Mouse (Mus musculus) heart, adult 18-20 months (tissue): Measurements from ENCODE around the gene Spaca7. TPM values are rescaled to one million over a fixed set of nuclear protein-coding genes. Genes with fewer than 3 reads are reported as not detected.
"Not testable (repeated sequence)": the region's sequence is repeated elsewhere in the genome, so short reads cannot be mapped to it uniquely, and the experiment has no call there.

Source experiments
- DNase-seq, 2 experiments: peaks; one replicate each; pipeline ENCODE4 v3.0.0; 2021 to 2022; ENCODE audit warnings: mixed read lengths in 1 of 2
- long read RNA-seq, 2 experiments: library from polyadenylated mRNA; stranded (forward); transcript quantifications; one replicate each; pipeline ENCODE4 v2.0.0; 2021
- total RNA-seq, 2 experiments: library from RNA; stranded (reverse); gene quantifications; 2 replicates each; pipeline ENCODE4 v1.2.3; 2021

Spaca7 gene
- not detected for total RNA-seq
- long read RNA-seq, experiment 1: 0 reads
- long read RNA-seq, experiment 2: 0 reads

- no peak for DNase-seq
These were observed at the start of gene Spaca7 for GRCm38 (mm10) chr8:12572814-12573534. TSS of gene Spaca7 (plus strand) at chr8:12573029.

GRCm38 (mm10) chr8:12524279-12524678, 48.5 kb upstream of the Spaca7 start:
- DNase-seq: no peak

DNA sequence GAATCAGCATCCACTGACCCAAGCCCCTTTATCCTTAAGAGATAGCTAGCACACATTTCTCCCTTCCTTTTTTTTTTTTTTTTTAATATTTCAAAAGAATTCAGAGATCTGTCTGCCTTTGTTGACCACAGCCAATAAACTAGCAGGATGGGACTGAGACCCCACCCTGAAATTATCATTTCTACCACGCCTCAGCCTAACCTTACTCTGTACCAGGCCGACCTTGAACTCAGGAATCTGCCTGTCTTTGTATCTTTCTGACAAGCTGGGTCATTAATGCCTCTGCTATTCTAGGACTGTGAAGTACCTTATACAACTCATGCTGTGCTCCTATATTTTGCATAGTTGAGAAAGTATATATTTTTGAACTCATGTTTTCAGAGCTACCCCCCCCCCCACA, 44.2 kb upstream of the Spaca7 start:
- DNase-seq: no peak

- no peak for DNase-seq
These were observed 37.2 kb upstream of the Spaca7 start for GRCm38 (mm10) chr8:12535617-12536016.

- DNase-seq: no peak
These were observed 36.5 kb upstream of the Spaca7 start for GRCm38 (mm10) chr8:12536306-12536705.

DNA sequence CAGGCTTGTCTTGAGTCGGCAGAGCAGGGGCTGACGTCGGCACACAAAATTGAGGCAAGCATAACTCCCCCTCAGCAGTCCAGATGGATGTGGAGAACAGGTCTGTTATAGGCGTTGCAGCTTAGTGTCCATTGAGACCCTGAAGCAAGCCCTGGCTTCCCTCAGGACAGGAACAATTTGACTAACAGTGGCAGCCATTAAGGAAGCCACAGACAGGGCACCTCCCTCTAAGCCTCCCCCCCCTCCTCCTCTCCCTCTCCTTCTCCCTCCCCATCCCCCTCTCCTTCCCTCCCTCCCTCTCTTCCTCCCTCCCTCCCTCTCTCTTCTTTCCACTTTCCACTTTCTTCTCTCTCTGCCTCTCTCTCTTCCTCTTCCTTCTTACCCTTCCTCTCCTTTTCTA, 27.6 kb upstream of the Spaca7 start:
- no peak for DNase-seq

GRCm38 (mm10) chr8:12545671-12546070, 27.2 kb upstream of the Spaca7 start:
- DNase-seq: no peak

DNA sequence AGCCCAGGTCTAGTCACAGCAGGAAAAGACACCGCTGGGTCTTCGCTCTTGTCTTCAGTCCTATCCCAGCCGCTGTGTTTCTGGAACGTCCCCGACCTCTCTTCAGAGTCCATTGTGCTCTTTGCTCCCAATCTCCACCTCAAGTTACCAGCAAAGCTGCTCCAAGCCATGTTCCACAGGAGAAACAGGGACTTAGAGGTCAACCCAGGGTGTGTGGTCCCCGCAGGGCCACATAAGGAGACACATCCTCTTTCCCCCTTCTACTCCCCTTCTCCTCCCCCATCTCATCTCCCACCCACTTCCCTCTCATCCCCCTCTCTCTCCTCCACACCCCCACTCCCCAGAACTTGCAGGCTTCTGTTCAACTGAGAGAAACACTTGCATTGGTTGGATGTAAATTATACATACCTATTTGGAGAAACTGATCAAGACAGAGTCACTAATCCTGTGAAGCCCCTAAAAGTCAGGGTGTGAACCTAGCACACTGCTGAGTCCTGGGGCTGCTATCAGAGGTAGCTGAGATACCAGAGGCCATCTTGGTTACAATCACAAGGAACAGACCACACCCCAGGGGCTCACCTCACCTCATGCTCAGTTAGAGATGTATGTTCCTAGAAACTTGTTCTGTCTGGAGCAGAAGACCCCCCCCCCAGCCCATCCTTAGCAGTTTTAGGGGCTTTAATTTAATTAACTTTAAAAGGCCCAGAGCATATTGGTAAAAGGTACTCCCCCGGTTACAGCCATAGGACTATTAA, 25.2 kb upstream of the Spaca7 start:
- no peak for DNase-seq

- DNase-seq: no peak
These were observed 24.6 kb upstream of the Spaca7 start for GRCm38 (mm10) chr8:12548255-12548654.

- no peak for DNase-seq
These were observed 24.1 kb upstream of the Spaca7 start for GRCm38 (mm10) chr8:12548680-12549079.

- no peak for DNase-seq
These were observed 17.2 kb upstream of the Spaca7 start for GRCm38 (mm10) chr8:12555515-12556145.

GRCm38 (mm10) chr8:12558786-12559185, 14.0 kb upstream of the Spaca7 start:
- no peak for DNase-seq

DNA sequence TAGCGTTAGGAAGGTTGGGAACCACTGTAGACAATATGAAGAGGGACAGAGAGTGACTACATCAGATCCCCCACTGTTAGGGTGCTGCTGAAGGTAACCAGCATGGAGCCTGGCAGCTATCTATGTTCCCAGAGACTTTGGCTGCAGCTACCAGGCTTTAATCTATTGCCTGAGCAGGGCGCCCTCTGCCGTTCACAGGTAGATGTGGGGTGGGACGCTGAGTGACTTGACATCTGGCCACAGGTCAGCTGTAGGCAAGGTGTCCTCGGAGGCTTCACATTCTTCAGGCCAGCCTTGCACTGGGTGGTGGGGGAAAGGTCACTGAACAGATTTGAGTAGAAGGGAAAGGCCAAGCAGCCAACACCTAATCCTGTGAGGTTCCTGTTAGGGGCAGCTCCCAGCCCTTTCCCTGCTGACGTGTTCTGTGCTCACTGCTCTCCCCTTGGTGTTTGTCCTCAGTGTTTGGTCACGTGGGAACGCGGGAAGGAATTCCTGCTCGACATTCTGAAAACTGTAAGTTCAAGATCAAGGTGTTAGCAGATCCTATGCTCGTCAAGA, 11.3 kb upstream of the Spaca7 start:
- peak; percentile 44 to 75 for DNase-seq

DNA sequence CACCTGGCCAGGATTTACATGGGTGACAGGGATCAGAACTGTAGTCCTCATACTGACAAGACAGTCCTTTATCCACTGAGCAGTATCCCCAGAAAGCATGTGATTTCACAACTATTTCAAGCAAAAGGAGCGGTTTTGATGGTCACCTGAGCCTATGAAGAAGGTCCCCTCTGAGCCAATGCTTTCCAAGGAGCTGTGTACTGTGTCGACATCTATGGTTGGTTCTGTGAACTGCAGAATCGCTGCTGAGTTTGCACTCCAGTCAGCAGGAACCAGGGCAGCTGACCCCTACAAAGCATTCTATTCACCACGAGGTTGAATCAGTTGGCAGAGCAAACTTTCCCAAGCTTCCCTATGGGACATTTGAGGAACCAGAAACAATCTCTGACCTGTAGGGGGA, 8.5 kb upstream of the Spaca7 start:
- DNase-seq: peak in 1 of 2 experiments; percentile 29

- DNase-seq: no peak
These were observed 7.3 kb upstream of the Spaca7 start for GRCm38 (mm10) chr8:12565488-12565887.

DNA sequence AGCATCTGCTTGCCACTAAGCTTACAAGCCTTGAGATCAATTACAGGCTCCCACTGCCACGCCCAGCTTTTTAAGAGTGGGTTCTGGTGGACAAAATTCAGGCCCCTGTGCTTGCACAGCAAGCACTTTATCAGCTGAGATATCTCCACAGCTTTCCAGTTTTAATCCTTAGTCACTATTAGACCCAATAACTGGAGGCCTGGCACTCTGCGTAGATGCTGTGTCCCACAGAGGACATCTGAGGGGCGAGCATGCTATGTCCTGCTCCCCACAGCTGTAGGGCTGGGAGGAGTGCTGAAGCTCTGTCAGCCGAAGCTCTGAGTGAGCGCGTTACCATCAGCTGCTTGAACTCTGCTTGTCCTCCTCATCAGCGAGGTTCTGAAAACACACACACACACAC, 6.3 kb upstream of the Spaca7 start:
- no peak for DNase-seq

DNA sequence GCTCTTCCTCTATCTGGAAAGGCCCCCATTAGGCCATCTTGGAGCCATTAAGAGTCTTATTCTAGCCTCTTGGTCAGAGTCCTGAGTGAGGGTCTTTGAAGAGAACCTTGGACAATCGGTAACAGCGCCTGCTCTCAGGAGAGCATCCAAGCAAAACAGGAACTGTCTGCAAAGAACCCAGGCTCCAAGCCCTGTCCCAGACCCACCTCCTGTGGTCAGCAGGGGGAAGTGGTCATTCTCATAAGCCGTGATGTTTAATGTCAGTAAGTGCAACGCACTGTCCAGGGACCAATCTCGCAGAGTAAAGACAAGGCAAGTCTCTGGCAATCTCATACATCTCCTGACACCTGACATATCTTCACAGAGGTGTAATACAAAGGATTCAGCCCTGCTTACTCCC, 3.2 kb downstream of the Spaca7 start:
- no peak for DNase-seq

DNA sequence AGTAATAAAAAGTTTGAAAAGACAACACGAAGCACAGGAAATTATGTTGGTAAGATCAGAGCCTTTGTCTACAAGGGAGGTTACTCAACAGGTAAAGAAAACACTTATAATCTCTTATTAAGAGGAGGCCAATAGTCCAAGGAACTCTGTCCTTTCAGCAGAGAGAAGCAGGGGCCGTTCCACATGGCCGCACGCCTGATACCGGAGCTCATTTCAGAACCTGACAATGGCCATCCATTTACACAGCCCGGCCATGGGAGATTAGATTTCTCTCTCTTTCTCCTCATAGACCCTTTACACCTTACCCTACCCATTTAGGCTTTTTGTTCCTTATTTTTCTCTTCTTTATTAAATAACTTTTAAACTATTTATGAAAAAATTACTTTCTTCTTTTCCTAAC, 3.9 kb downstream of the Spaca7 start:
- DNase-seq: no peak

- not testable (repeated sequence) for DNase-seq
These were observed 6.6 kb downstream of the Spaca7 start for GRCm38 (mm10) chr8:12579339-12579999.

DNA sequence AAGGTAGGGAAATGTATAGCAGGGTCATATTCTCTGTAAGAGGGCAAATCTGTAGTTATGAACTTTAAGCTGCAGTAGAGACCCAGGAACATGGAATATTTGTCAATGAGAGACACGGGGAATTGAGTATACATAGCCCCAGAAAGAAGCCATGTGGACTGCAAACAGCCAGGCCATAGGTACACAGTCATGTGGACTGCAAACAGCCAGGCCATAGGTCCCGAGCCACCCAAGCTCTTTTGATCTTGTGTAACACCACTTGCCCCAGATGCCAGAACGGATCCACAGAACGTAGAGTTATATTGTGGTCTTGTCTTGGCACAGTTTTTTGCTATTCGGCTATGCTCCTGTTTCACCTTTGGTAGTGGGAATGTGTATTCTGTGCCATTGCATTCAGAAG, 11.0 kb downstream of the Spaca7 start:
- DNase-seq: no peak

DNA sequence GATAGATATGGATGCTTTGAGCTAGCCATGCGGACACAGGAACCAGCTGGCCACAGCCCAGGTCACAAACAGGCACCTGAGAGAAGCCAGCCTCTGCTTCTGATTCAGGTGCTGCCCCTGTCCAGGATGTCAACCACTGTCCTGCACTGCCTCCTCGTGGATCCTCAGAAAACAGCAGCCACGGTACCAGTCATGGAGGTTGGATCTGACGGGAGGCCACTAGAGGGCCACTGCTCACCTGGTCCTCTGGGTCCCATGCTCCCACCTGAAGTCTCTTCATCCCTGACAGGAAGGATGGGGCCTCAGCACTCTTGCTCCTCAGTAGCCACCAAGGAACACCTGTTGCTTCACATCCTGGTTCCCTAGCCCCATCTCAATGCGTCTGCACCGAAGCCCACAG, 34.4 kb downstream of the Spaca7 start:
- peak; percentile 48 to 79 for DNase-seq

- DNase-seq: no peak
These were observed 36.0 kb downstream of the Spaca7 start for GRCm38 (mm10) chr8:12608810-12609209.
